Mouse (Mus musculus) ES-E14 (cell line): ENCODE data around the gene Cebpg.

ENCODE experiments used
- CHD2 ChIP-seq: IDR thresholded peaks from 2 replicates; pipeline ENCODE4 v1.6.1; 2014; ENCODE audit warnings: mild to moderate bottlenecking, low read depth, low read length, inconsistent platforms
- HCFC1 ChIP-seq: IDR thresholded peaks from 2 replicates; pipeline ENCODE4 v1.6.1; 2012; ENCODE audit warnings: low read length, inconsistent platforms, borderline replicate concordance; ENCODE audit not compliant: insufficient read depth
- MAFK ChIP-seq: IDR thresholded peaks from 2 replicates; pipeline ENCODE4 v1.6.1; 2014; ENCODE audit warnings: mild to moderate bottlenecking, low read depth, low read length, inconsistent platforms; ENCODE audit not compliant: insufficient read depth
- ZC3H11A ChIP-seq: IDR thresholded peaks from 2 replicates; pipeline ENCODE4 v1.6.1; 2012; ENCODE audit warnings: low read depth, mild to moderate bottlenecking, inconsistent platforms, low read length, borderline replicate concordance
- ZNF384 ChIP-seq: IDR thresholded peaks from 2 replicates; pipeline ENCODE4 v1.6.1; 2012; ENCODE audit warnings: low read depth, low read length, inconsistent platforms

- TF ChIP-seq ZC3H11A (no peak), CHD2 (no peak), ZNF384 (no peak), MAFK (no peak), HCFC1 (no peak)
These were observed 30.1 kb downstream of the Cebpg start for GRCm38 (mm10) chr7:35026276-35026630.
